Mouse (Mus musculus) induced T-regulatory cell, adult 2 months (primary cell): Measurements from ENCODE around the gene Rab5c.

Experiments
- DNase-seq: peaks from one replicate; pipeline ENCODE4 v3.0.0-alpha.2; 2012; ENCODE audit warnings: low read depth

The Rab5c gene

GRCm38 (mm10) chr11:100738066-100738604, at the start of gene Rab5c:
Gene Rab5c (minus strand): TSS chr11:100738215.
- peak; percentile 99 for DNase-seq

GRCm38 (mm10) chr11:100785774-100786173, 47.8 kb upstream of the Rab5c start:
- DNase-seq, result no peak

GRCm38 (mm10) chr11:100784286-100784685, 46.3 kb upstream of the Rab5c start:
- DNase-seq, result no peak

GRCm38 (mm10) chr11:100782568-100782967, 44.6 kb upstream of the Rab5c start:
- no peak for DNase-seq

GRCm38 (mm10) chr11:100781763-100782475, 43.9 kb upstream of the Rab5c start:
- DNase-seq, result no peak

GRCm38 (mm10) chr11:100780247-100780646, 42.2 kb upstream of the Rab5c start:
- no peak for DNase-seq

- no peak for DNase-seq
Measured at GRCm38 (mm10) chr11:100778069-100778468, 40.1 kb upstream of the Rab5c start.

GRCm38 (mm10) chr11:100775921-100776320, 37.9 kb upstream of the Rab5c start:
- DNase-seq, result no peak

GRCm38 (mm10) chr11:100774261-100774660, 36.2 kb upstream of the Rab5c start:
- DNase-seq, result no peak

GRCm38 (mm10) chr11:100770646-100771408, 32.8 kb upstream of the Rab5c start, which contains the start of gene Ghdc:
Gene Ghdc (minus strand): TSS chr11:100770957.
- peak; percentile 92 for DNase-seq

GRCm38 (mm10) chr11:100769980-100770379, 32.0 kb upstream of the Rab5c start:
- no peak for DNase-seq

- no peak for DNase-seq
Measured at GRCm38 (mm10) chr11:100767871-100768270, 29.9 kb upstream of the Rab5c start.

GRCm38 (mm10) chr11:100766726-100767125, 28.7 kb upstream of the Rab5c start:
- no peak for DNase-seq

GRCm38 (mm10) chr11:100762831-100763230, 24.8 kb upstream of the Rab5c start, which contains the start of gene Hcrt:
Gene Hcrt (minus strand): TSS chr11:100762931.
- no peak for DNase-seq

GRCm38 (mm10) chr11:100761547-100762045, 23.6 kb upstream of the Rab5c start:
- peak; percentile 91 for DNase-seq

GRCm38 (mm10) chr11:100759611-100760233, 21.7 kb upstream of the Rab5c start, which contains the start of gene Kcnh4:
Gene Kcnh4 (minus strand): TSS chr11:100759942.
- DNase-seq, result peak; percentile 94

- DNase-seq, result peak; percentile 68
Measured at GRCm38 (mm10) chr11:100758707-100759610, 20.9 kb upstream of the Rab5c start.

- peak; percentile 45 for DNase-seq
Measured at GRCm38 (mm10) chr11:100757566-100757965, 19.6 kb upstream of the Rab5c start.

GRCm38 (mm10) chr11:100756476-100756875, 18.5 kb upstream of the Rab5c start:
- no peak for DNase-seq

- DNase-seq, result no peak
Measured at GRCm38 (mm10) chr11:100754693-100755057, 16.7 kb upstream of the Rab5c start.
